Mouse (Mus musculus) heart, adult 2 months (tissue): ENCODE data around the gene Ugp2. TPM values are rescaled to one million over a fixed set of nuclear protein-coding genes. Genes with fewer than 3 reads are reported as not detected.

Experiments used
- DNase-seq, 2 experiments: peaks; one replicate each; pipeline ENCODE4 v3.0.0; 2021
- H3K27ac ChIP-seq: fragments of 200-600 bp; 2 replicates; pipeline ENCODE4 v1.8.1; 2022
- H3K27me3 ChIP-seq: fragments of 200-500 bp; 2 replicates; pipeline ENCODE4 v1.6.1; 2012; ENCODE audit warnings: mild to moderate bottlenecking, low read length, inconsistent platforms, mixed read lengths; ENCODE audit not compliant: control insufficient read depth, insufficient read depth
- H3K36me3 ChIP-seq: fragments of 200-500 bp; 2 replicates; pipeline ENCODE4 v1.6.1; 2012; ENCODE audit warnings: low read length, inconsistent platforms; ENCODE audit not compliant: control insufficient read depth, insufficient read depth
- H3K4me1 ChIP-seq: fragments of 200-500 bp; 2 replicates; pipeline ENCODE4 v1.6.1; 2011; ENCODE audit warnings: low read length; ENCODE audit not compliant: control insufficient read depth, insufficient read depth
- H3K4me3 ChIP-seq: fragments of 200-600 bp; 2 replicates; pipeline ENCODE4 v1.8.1; 2022
- H3K79me2 ChIP-seq: fragments of 200-500 bp; replicated peaks from 2 replicates; pipeline ENCODE4 v1.6.1; 2012; ENCODE audit warnings: mild to moderate bottlenecking, inconsistent platforms, low read length, moderate library complexity, mixed read lengths; ENCODE audit not compliant: control insufficient read depth, insufficient read depth
- H3K9ac ChIP-seq: fragments of 200-500 bp; 2 replicates; pipeline ENCODE4 v1.6.1; 2012; ENCODE audit warnings: low read depth, mild to moderate bottlenecking, control low read depth, inconsistent platforms, low read length, mixed read lengths
- CTCF ChIP-seq: fragments of 200-600 bp; IDR thresholded peaks from 2 replicates; pipeline ENCODE4 v1.8.1; 2022; ENCODE audit warnings: antibody characterized with exemption, mild to moderate bottlenecking, moderate library complexity
- EP300 ChIP-seq: fragments of 200-500 bp; IDR thresholded peaks from 2 replicates; pipeline ENCODE4 v1.6.1; 2011; ENCODE audit warnings: low read depth, low read length, control low read depth; ENCODE audit not compliant: insufficient read depth
- POLR2A ChIP-seq: fragments of 200-500 bp; IDR thresholded peaks from 2 replicates; pipeline ENCODE4 v1.6.1; 2011; ENCODE audit warnings: mild to moderate bottlenecking, low read depth, low read length, control low read depth; ENCODE audit not compliant: insufficient read depth
- WGBS: fragments of 180-500 bp; shearing (Covaris S2); methylation state at CpG from one replicate; pipeline ENCODE4 v1.1.7; 2018; 5-methylcytosine and 5-hydroxymethylcytosine counted together
- intact Hi-C: fragments of 180-260 bp; cut with DNase I; formaldehyde crosslinking; loops from one replicate; pipeline ENCODE4 v1.15.1; 2025
- polyA plus RNA-seq: library from polyadenylated mRNA; depleted of rRNA; stranded (reverse); fragments of >200 nt; gene quantifications from 2 replicates; pipeline ENCODE4 v1.2.3, GENCODE M21; 2012
- total RNA-seq, 2 experiments: library from RNA; stranded (reverse); gene quantifications; 2 replicates each; pipeline ENCODE4 v1.2.3; 2021

Gene Ugp2
- total and polyA plus RNA-seq, 3 experiments = 34.0 to 235 (median 214) TPM

- Histone ChIP-seq H3K27me3 (no peaks in the 10 kb centered on the region), H3K4me3 (peak overlapping the region; percentile 97), H3K36me3 (peaks cover 15% of the 10 kb centered on the region), H3K9ac (peak overlapping the region; percentile 85), H3K4me1 (peaks cover 8% of the 10 kb centered on the region), H3K79me2 (peaks cover 4% of the 10 kb centered on the region; the same call in 1 of the 2 replicates), H3K27ac (peak overlapping the region; percentile 99)
- DNase-seq = peak; percentile 88 to 90
- WGBS = 1% methylated on average over 59 of the region's 69 CpGs
- TF ChIP-seq EP300 (0 out of 2 replicates have a peak, but pooled peaks have one; percentile 26), POLR2A (peak; percentile 65), CTCF (peak; percentile 26; the same call in 1 of the 2 replicates)
- intact Hi-C loops = loop anchor here (2.0 to 5.0 kb wide), 2 partner anchors 28 to 133 kb away; partner anchors contain the start of gene Vps54
These were observed 441 bp downstream of the Ugp2 start for GRCm38 (mm10) chr11:21370399-21371121.

- no peaks in the 10 kb centered on the region for H3K27me3 ChIP-seq
- no peak for TF ChIP-seq CTCF
- no peak for TF ChIP-seq POLR2A
- no peak for TF ChIP-seq EP300
- H3K4me3 ChIP-seq = peak overlapping the region; percentile 97
- H3K4me1 ChIP-seq = peaks cover 8% of the 10 kb centered on the region
- H3K9ac ChIP-seq = peak overlapping the region; percentile 73
- intact Hi-C loops = loop anchor here (2.0 to 5.0 kb wide), 3 partner anchors 29 to 203 kb away; partner anchors contain the start of genes Mdh1, Vps54 and Wdpcp
- no peak for DNase-seq
- 5% methylated on average over 9 of the region's 9 CpGs for WGBS
- peak overlapping the region; percentile 99 for H3K27ac ChIP-seq
- peaks cover 15% of the 10 kb centered on the region for H3K36me3 ChIP-seq
- peaks cover 4% of the 10 kb centered on the region; the same call in 1 of the 2 replicates for H3K79me2 ChIP-seq
These were observed 1.6 kb downstream of the Ugp2 start for GRCm38 (mm10) chr11:21369248-21370016.

- intact Hi-C loops = loop anchor here (5.0 kb wide), 1 partner anchor 204 kb away; the partner anchor contains the start of genes Mdh1 and Wdpcp
- Histone ChIP-seq H3K9ac (peak overlapping the region; percentile 57), H3K4me3 (peak overlapping the region; percentile 97), H3K27me3 (no peaks in the 10 kb centered on the region), H3K4me1 (peaks cover 8% of the 10 kb centered on the region), H3K36me3 (peaks cover 17% of the 10 kb centered on the region), H3K79me2 (peaks cover 4% of the 10 kb centered on the region; the same call in 1 of the 2 replicates), H3K27ac (peak overlapping the region; percentile 99)
- DNase-seq = peak in 1 of 2 experiments; percentile 17
- 24% methylated on average over 7 of the region's 7 CpGs for WGBS
- TF ChIP-seq EP300 (no peak), POLR2A (no peak), CTCF (no peak)
These were observed 2.5 kb downstream of the Ugp2 start for GRCm38 (mm10) chr11:21368466-21368865.

GRCm38 (mm10) chr11:21363144-21363940 is 7.7 kb downstream of the Ugp2 start:
- Histone ChIP-seq H3K9ac (no peak overlapping the region), H3K27ac (no peak overlapping the region), H3K36me3 (peaks cover 25% of the 10 kb centered on the region), H3K4me3 (no peak overlapping the region), H3K4me1 (peaks cover 8% of the 10 kb centered on the region), H3K27me3 (no peaks in the 10 kb centered on the region), H3K79me2 (peaks cover 4% of the 10 kb centered on the region; the same call in 1 of the 2 replicates)
- intact Hi-C loops = no loop called here
- 66% methylated on average over 4 of the region's 4 CpGs for WGBS
- no peak for DNase-seq
- TF ChIP-seq CTCF = no peak

GRCm38 (mm10) chr11:21351296-21351695 is 19.7 kb downstream of the Ugp2 start:
- Histone ChIP-seq H3K27ac (no peak overlapping the region), H3K4me1 (no peaks in the 10 kb centered on the region), H3K4me3 (no peak overlapping the region), H3K79me2 (no peaks in the 10 kb centered on the region), H3K27me3 (no peaks in the 10 kb centered on the region), H3K36me3 (peaks cover 8% of the 10 kb centered on the region), H3K9ac (no peak overlapping the region)
- DNase-seq = no peak
- TF ChIP-seq CTCF = no peak
- no peak for TF ChIP-seq POLR2A
- TF ChIP-seq EP300 = no peak
- intact Hi-C loops = loop anchor here (5.0 kb wide), 1 partner anchor 81 kb away; no protein-coding TSS in a partner anchor
- 88% methylated on average over 7 of the region's 7 CpGs for WGBS
